Mouse (Mus musculus) kidney, adult 2 months (tissue): ENCODE measurements around the gene Traf6. TPM values are rescaled to one million over a fixed set of nuclear protein-coding genes. Genes with fewer than 3 reads are reported as not detected.

Experiments used
- DNase-seq: peaks from one replicate; pipeline ENCODE4 v3.0.0; 2021
- H3K27ac ChIP-seq: fragments of 200-500 bp; 2 replicates; pipeline ENCODE4 v1.5.1; 2012; ENCODE audit warnings: low read depth, low read length, control low read depth, inconsistent platforms; ENCODE audit not compliant: insufficient read depth
- H3K27me3 ChIP-seq: fragments of 200-500 bp; replicated peaks from 2 replicates; pipeline ENCODE4 v1.6.1; 2012; ENCODE audit warnings: mild to moderate bottlenecking, moderate library complexity, low read length, inconsistent platforms; ENCODE audit not compliant: control insufficient read depth, insufficient read depth
- H3K36me3 ChIP-seq: fragments of 200-500 bp; 2 replicates; pipeline ENCODE4 v1.6.1; 2012; ENCODE audit warnings: mild to moderate bottlenecking, moderate library complexity, low read length, inconsistent platforms; ENCODE audit not compliant: control insufficient read depth, insufficient read depth
- H3K4me1 ChIP-seq: fragments of 200-500 bp; 2 replicates; pipeline ENCODE4 v1.6.1; 2011; ENCODE audit warnings: low read length; ENCODE audit not compliant: control insufficient read depth, insufficient read depth
- H3K4me3 ChIP-seq: fragments of 200-500 bp; 2 replicates; pipeline ENCODE4 v1.5.1; 2011; ENCODE audit warnings: mild to moderate bottlenecking, low read depth, low read length, control low read depth; ENCODE audit not compliant: insufficient read depth
- CTCF ChIP-seq: fragments of 200-500 bp; conservative IDR thresholded peaks from 2 replicates; pipeline ENCODE4 v1.5.1; 2011; ENCODE audit warnings: low read depth, mild to moderate bottlenecking, control low read depth, low read length, moderate library complexity, mixed read lengths; ENCODE audit not compliant: insufficient read depth, insufficient read length
- POLR2A ChIP-seq: fragments of 200-500 bp; IDR thresholded peaks from one replicate; pipeline ENCODE4 v1.6.1; 2011; ENCODE audit warnings: low read depth, low read length, control low read depth
- WGBS: fragments of 180-500 bp; shearing (Covaris S2); methylation state at CpG from one replicate; pipeline ENCODE4 v1.1.7; 2018; 5-methylcytosine and 5-hydroxymethylcytosine counted together
- polyA plus RNA-seq: library from polyadenylated mRNA; depleted of rRNA; stranded (reverse); fragments of >200 nt; gene quantifications from 2 replicates; pipeline ENCODE4 v1.2.3, GENCODE M21; 2012

Traf6 gene
- polyA plus RNA-seq, 1 experiment = 10.8 TPM

GRCm38 (mm10) chr2:101695584-101695983 lies 17.4 kb downstream of the Traf6 start:
- TF ChIP-seq POLR2A = no peak
- DNase-seq = no peak
- H3K27me3 ChIP-seq = no peaks in the 10 kb centered on the region
- H3K27ac ChIP-seq = no peak overlapping the region
- H3K4me1 ChIP-seq = 0 out of 2 replicates have a peak, but pooled peaks cover 2% of the 10 kb centered on the region
- peaks cover 2% of the 10 kb centered on the region for H3K36me3 ChIP-seq
- WGBS = 84% methylated on average over 7 of the region's 7 CpGs
- H3K4me3 ChIP-seq = no peak overlapping the region

GRCm38 (mm10) chr2:101699284-101699683 lies 21.1 kb downstream of the Traf6 start:
- no peak for DNase-seq
- peaks cover 2% of the 10 kb centered on the region; the same call in 1 of the 2 replicates for H3K36me3 ChIP-seq

GRCm38 (mm10) chr2:101705941-101706485 lies 27.8 kb downstream of the Traf6 start:
- H3K4me1 ChIP-seq = no peaks in the 10 kb centered on the region
- no peaks in the 10 kb centered on the region for H3K27me3 ChIP-seq
- DNase-seq = no peak
- WGBS = 51% methylated on average over 5 of the region's 5 CpGs
- TF ChIP-seq CTCF = no peak
- TF ChIP-seq POLR2A = no peak
- no peaks in the 10 kb centered on the region for H3K36me3 ChIP-seq
- no peak overlapping the region for H3K27ac ChIP-seq
- no peak overlapping the region for H3K4me3 ChIP-seq

More at GRCm38 (mm10) chr2:101699284-101699683, 21.1 kb downstream of the Traf6 start:
- Histone ChIP-seq H3K4me3 (no peak overlapping the region), H3K27me3 (no peaks in the 10 kb centered on the region), H3K4me1 (no peaks in the 10 kb centered on the region), H3K27ac (no peak overlapping the region)
- 69% methylated on average over 4 of the region's 4 CpGs for WGBS
- TF ChIP-seq POLR2A = no peak
- TF ChIP-seq CTCF = no peak

GRCm38 (mm10) chr2:101711608-101712007 lies 33.4 kb downstream of the Traf6 start:
- Histone ChIP-seq H3K4me3 (no peak overlapping the region), H3K27ac (no peak overlapping the region), H3K27me3 (no peaks in the 10 kb centered on the region), H3K36me3 (no peaks in the 10 kb centered on the region), H3K4me1 (no peaks in the 10 kb centered on the region)
- 72% methylated on average over 3 of the region's 3 CpGs for WGBS
- TF ChIP-seq POLR2A = no peak
- no peak for TF ChIP-seq CTCF
- no peak for DNase-seq

- WGBS = 85% methylated on average over 8 of the region's 8 CpGs
- no peak overlapping the region for H3K27ac ChIP-seq
- no peaks in the 10 kb centered on the region for H3K27me3 ChIP-seq
- no peaks in the 10 kb centered on the region for H3K36me3 ChIP-seq
- no peaks in the 10 kb centered on the region for H3K4me1 ChIP-seq
- TF ChIP-seq POLR2A = no peak
- TF ChIP-seq CTCF = peak; percentile 53
- DNase-seq = peak; percentile 41
- no peak overlapping the region for H3K4me3 ChIP-seq
Measured at GRCm38 (mm10) chr2:101715650-101716323, 37.6 kb downstream of the Traf6 start.

- Histone ChIP-seq H3K36me3 (no peaks in the 10 kb centered on the region), H3K27me3 (no peaks in the 10 kb centered on the region), H3K4me1 (no peaks in the 10 kb centered on the region), H3K27ac (no peak overlapping the region), H3K4me3 (no peak overlapping the region)
- 72% methylated on average over 13 of the region's 13 CpGs for WGBS
- no peak for DNase-seq
- no peak for TF ChIP-seq CTCF
- no peak for TF ChIP-seq POLR2A
Measured at GRCm38 (mm10) chr2:101717162-101717561, 38.9 kb downstream of the Traf6 start.

GRCm38 (mm10) chr2:101721835-101722234 lies 43.6 kb downstream of the Traf6 start:
- H3K27ac ChIP-seq = no peak overlapping the region
- H3K36me3 ChIP-seq = no peaks in the 10 kb centered on the region
- no peak overlapping the region for H3K4me3 ChIP-seq
- no peaks in the 10 kb centered on the region for H3K4me1 ChIP-seq
- no peak for DNase-seq
- no peak for TF ChIP-seq POLR2A
- no peak for TF ChIP-seq CTCF
- H3K27me3 ChIP-seq = no peaks in the 10 kb centered on the region
- WGBS = 87% methylated on average over 4 of the region's 4 CpGs
